Mouse (Mus musculus): Measurements from ENCODE around the gene Anapc11.

The Anapc11 gene

DNA sequence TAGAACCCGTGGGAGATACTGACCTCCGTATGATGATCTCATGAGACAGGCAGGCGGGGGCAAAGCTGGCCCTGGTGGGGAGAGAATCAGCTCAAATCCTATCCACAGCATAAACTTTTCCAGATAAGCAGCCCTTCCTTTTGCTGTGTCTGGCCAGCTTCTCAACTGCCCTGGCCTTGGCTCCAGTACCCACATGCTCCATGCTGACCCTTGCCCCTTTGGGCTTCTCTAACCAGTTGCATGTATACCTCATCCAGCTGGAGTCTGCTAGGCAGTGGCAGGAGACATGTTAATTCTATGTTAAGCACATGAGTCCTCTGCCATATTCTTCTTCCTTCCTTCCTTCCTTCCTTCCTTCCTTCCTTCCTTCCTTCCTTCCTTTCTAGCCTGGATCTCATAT lies 56.5 kb downstream of the Anapc11 start:
- in situ Hi-C loops (cut with MboI, MseI): no loop called here

DNA sequence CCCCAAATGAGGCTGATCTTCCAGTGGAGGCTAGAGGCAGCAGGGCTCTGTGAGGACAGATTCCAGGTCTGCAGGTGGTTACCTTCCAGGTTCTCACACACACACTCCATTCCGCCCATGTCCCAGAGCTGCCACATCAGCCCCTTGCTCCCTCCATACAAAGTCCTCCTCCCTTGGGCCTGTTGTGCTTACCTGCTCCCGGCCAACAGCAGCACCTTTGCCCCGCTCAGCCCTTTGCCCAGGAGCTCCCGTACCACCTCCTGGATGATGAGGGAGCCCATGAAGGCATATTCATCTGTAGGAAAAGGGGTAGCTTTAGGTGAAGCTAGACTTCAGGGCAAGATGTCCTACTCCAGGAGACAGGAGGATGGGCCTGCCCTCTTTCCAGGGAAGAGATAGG lies 59.1 kb downstream of the Anapc11 start:
- in situ Hi-C loops (cut with MboI, MseI): no loop called here

Data from T-helper 1 cell (primary cell).